Mouse (Mus musculus) adrenal gland, postnatal 4 days (tissue): ENCODE data around the gene Ppp1r13l. TPM values are rescaled to one million over a fixed set of nuclear protein-coding genes. Genes with fewer than 3 reads are reported as not detected.

Source experiments
- DNase-seq, 2 experiments: peaks; one replicate each; pipeline ENCODE4 v3.0.0; 2021 to 2022; ENCODE audit warnings: low spot score in 2 of 2, mixed read lengths in 2 of 2
- microRNA-seq: library from miRNA; unstranded; fragments of <30 nt; microRNA quantifications from one replicate; pipeline ENCODE4 v1.2.0, GENCODE M21; 2021
- total RNA-seq, 2 experiments: library from RNA; stranded (reverse); gene quantifications; 2 replicates each; pipeline ENCODE4 v1.2.3; 2021

The Ppp1r13l gene
- total RNA-seq, 2 experiments from 2014 or later, result 9.1 to 9.6 TPM

DNA sequence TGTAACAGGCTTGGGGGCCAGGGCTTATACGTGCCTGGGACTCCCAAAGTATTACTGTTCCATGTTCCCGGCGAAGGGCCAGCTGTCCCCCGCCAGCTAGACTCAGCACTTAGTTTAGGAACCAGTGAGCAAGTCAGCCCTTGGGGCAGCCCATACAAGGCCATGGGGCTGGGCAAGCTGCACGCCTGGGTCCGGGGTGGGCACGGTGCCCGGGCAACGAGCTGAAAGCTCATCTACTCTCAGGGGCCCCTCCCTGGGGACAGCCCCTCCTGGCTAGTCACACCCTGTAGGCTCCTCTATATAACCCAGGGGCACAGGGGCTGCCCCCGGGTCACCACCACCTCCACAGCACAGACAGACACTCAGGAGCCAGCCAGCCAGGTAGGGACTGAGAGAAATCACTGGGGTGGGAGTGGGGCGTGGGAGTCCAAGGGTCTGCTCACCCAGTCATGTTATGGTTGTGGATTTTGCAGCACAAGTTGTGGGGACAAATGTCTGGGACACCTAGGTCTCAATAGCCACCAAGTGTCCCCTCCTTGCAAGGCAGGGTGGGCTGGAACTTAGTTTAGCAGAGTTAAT is 51.3 kb downstream of the Ppp1r13l start:
- DNase-seq, result peak; percentile 26 to 37

DNA sequence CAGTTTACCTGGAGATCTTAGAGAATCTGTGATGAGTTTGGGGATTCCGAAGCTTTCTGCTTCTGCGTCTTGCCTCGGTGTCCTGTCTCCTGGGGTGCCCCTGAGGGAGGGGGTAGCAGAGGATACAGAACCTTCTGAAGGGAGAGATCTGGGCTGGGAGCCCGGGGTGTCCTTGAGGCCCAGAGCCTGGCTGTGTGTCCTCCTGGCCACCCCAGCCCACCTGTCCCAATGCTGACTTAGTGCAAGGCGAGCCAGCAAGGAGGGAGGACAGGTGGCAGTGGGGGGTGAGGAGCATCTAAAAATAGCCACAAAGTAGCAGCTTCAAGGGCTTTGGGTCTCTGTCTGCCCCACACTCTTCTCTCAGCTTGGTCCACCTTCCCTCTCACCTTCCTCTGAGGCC is 52.2 kb downstream of the Ppp1r13l start:
- DNase-seq, result no peak

DNA sequence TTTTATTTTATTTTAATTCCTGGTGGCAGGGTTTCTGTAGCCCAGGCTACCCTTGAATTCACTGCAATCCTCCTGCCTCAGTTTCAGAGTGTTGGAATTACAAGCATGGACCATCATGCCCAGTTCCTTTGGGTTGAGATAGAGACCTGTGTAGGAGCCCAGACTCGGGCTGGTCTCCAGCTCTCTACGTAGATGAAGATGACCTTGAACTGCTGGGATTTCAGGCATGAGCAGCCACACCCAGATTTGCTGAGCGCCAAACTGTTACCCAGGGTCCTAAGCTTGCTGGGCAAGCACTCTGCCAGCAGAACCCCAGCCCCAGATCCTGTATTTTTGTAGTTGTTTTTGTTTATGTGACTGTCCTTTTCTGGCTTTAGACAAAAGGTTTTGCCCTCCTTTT is 54.0 kb downstream of the Ppp1r13l start:
- DNase-seq, result no peak

DNA sequence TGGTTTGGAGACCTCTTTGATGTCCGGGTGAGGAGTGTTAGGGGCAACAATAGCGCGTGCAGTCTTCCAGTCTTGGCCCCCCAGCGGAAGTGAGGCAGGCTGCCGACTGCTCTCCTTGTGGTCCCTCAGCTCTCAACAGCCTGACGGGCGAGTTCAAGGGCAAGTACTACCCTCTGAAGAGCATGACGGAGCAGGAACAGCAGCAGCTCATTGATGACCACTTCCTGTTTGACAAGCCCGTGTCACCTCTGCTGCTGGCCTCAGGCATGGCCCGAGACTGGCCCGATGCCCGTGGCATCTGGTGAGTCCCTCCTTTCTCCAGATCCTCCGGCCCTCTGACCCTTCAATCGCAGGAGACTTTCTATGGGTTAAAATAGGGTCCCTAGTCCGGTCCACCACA is 57.0 kb downstream of the Ppp1r13l start:
- DNase-seq, result no peak

DNA sequence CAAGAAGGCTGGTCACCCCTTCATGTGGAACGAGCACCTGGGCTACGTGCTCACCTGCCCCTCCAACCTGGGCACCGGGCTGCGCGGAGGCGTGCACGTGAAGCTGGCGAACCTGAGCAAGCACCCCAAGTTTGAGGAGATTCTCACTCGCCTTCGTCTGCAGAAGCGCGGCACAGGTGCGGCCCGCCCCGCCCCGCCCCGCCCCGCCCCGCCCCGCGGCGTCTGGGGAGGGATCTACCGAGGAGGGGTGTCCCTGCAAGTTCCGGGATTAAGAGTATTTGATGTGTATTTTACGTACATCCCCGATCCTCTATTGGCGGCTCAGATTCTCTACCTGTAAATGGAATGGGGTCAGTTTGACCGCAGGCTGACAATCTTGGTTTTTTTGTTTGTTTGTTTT is 60.6 kb downstream of the Ppp1r13l start:
- no peak for DNase-seq

DNA sequence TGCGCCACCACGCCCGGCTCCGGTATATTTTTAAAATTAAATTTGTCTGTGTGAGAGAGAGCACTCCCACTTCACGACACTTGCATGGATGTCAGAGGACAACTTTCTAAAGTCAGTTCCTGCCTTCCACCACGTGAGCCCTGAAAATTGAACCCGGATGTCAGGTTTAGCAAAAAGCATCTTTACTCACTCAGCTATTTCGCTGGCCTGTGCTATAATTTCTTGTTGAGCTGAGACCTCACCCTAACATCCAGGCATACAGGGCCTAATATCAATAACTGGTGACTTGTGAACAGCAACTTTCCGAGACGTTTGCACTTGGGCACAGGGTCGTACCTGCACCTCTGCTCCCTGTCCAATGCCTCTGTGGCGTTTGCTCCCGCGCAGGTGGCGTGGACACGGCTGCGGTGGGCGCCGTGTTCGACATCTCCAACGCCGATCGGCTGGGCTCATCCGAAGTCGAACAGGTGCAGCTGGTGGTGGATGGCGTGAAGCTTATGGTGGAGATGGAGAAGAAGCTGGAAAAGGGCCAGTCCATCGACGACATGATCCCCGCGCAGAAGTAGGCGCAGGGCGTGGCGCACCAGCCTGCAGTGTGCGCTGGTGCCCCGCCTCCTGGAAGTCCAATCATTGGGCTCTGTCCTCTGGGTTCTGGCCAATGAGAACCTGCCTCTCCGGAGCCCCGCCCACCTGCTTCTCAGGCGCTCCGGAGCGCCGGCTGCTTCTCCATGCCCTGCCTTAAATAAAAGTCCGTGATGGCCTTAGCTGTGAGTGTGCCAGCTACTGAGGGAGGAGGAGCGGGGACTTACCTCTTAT is 61.5 kb downstream of the Ppp1r13l start:
- DNase-seq, result peak; percentile 71 to 74

DNA sequence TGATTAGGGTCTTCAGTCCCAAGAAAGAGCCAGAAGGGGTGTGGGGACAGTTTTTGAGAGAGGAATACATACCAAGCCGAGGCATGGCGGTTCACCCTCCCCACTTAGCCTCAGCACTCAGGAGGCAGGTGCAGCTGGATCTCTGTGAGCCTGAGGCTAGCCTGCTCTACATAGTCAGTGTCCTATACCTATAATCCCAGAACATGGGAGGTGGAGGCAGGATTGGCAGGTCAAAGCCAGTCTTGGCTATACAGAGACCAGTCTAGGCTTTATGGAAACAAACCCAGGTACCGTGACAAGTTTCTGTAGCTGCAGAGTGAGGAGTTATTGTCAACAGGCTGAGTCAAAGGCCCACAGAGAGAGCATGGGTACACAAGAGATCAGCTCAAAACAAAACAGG is 63.5 kb downstream of the Ppp1r13l start:
- no peak for DNase-seq

DNA sequence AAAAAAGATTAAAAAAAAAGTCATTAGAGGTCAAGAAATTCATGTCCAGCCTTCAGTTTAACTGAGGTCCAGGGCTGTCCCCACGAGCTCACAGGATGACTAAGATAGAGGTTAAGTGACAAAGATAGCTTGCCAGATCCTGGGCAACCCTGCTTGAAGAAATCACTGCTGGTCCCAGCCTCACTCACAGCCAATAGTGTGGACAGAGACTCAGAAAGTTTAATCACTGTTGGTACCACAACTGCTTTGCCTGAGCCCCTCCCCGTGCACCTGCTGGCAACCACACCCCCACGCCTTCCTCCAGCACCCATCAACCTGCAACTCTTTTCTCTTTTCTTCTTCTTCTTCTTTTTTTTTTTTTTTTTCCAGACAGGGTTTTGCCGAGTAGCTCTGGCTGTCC is 64.5 kb downstream of the Ppp1r13l start:
- no peak for DNase-seq

DNA sequence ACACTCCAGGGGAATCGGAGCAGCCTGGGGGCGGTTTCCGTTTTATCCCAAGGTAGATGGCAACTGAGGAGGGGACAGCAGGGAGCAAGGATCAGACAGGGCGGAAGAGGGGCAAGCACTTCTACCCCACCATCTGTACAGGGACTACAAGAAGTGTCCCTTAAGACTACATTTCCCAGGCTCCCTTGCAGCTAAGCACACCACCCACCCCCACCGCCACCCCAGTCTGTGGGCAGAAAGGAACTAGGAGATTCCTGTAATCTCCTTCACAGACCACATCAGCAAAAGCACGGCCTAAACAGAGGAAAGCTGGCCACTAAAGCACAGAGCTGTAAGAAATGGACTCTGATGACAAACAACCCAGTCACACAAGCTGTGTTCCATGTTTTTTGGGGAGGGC is 66.8 kb downstream of the Ppp1r13l start:
- DNase-seq, result no peak

DNA sequence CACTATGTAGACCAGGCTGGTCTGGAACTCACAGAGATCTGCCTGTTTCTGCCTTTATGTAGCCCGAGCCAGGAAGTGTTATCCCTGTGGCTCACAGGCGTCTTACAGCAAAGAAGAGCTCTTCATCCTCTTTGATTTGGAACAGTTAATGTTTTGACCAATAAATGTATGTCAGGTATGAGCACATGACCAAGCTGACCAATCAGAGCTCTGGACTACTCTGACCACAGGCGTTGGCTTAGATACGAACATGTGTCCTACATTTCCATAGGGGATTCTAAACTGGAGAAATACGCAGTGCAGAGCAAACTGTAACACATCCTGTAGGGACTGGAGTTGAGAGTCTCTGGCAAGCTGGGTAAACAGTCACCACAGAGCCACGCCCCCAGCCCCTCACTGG is 67.3 kb downstream of the Ppp1r13l start:
- no peak for DNase-seq

Small RNA genes lying within 50 kb of the gene (microRNA-seq; reads per million reads assigned to microRNA genes)
- not detected for gene Mir343

Other genes starting within 250 kb of the Ppp1r13l start
- gene Gm4969, start 241.4 kb upstream of the Ppp1r13l start, total RNA-seq, result under 1 TPM; 0.59 to 0.98 TPM
- gene Fbxo46, start 239.9 kb upstream of the Ppp1r13l start, total RNA-seq, result 10 to 100 TPM; 13.7 to 14.6 TPM
- gene Qpctl, start 210.5 kb upstream of the Ppp1r13l start, total RNA-seq, result 10 to 100 TPM; 16.1 TPM
- 100 to 1,000 TPM; 111 to 116 TPM for gene Snrpd2, start 210.0 kb upstream of the Ppp1r13l start, total RNA-seq
- 1 to 10 TPM; 1.9 to 2.5 TPM for gene Gipr, start 193.6 kb upstream of the Ppp1r13l start, total RNA-seq
- gene Eml2, start 183.3 kb upstream of the Ppp1r13l start, total RNA-seq, result 10 to 100 TPM; 44.8 to 46.7 TPM
- gene Gpr4, start 147.2 kb upstream of the Ppp1r13l start, total RNA-seq, result 1 to 10 TPM; 4.5 to 4.8 TPM
- 10 to 100 TPM; 23.6 to 24.1 TPM for gene Opa3, start 131.4 kb upstream of the Ppp1r13l start, total RNA-seq
- 10 to 100 TPM; 83.7 to 89.3 TPM for gene Vasp, start 87.9 kb upstream of the Ppp1r13l start, total RNA-seq
- gene Ppm1n, start 79.7 kb upstream of the Ppp1r13l start, total RNA-seq, result under 1 TPM in 1 of 2 experiments, not detected in 1; 0.39 TPM
- 10 to 100 TPM; 19.3 to 28.8 TPM for gene Rtn2, start 77.1 kb upstream of the Ppp1r13l start, total RNA-seq
- gene Fosb, start 49.7 kb upstream of the Ppp1r13l start, total RNA-seq, result under 1 TPM; 0.85 to 0.98 TPM
- 10 to 100 TPM; 38.6 to 45.2 TPM for gene Ercc1, start 15.0 kb upstream of the Ppp1r13l start, total RNA-seq
- gene Cd3eap, start 266 bp upstream of the Ppp1r13l start, total RNA-seq, result 10 to 100 TPM; 14.1 to 16.1 TPM
- gene Ercc2, start 22.3 kb downstream of the Ppp1r13l start, total RNA-seq, result 10 to 100 TPM; 39.6 to 41.6 TPM
- gene Klc3, start 44.4 kb downstream of the Ppp1r13l start, total RNA-seq, result 1 to 10 TPM; 2.6 to 3.9 TPM
- 100 to 1,000 TPM; 103 to 234 TPM for gene Ckm, start 45.0 kb downstream of the Ppp1r13l start, total RNA-seq
- 10 to 100 TPM; 47.7 to 51.6 TPM for gene Mark4, start 99.1 kb downstream of the Ppp1r13l start, total RNA-seq
- gene Exoc3l2, start 103.6 kb downstream of the Ppp1r13l start, total RNA-seq, result 10 to 100 TPM; 26.7 to 28.7 TPM
- 1 to 10 TPM; 7.7 to 8.1 TPM for gene Bloc1s3, start 148.6 kb downstream of the Ppp1r13l start, total RNA-seq
- 10 to 100 TPM; 67.0 to 76.7 TPM for gene Trappc6a, start 148.6 kb downstream of the Ppp1r13l start, total RNA-seq
- under 1 TPM; 0.17 to 0.28 TPM for gene Nkpd1, start 158.1 kb downstream of the Ppp1r13l start, total RNA-seq
- gene Ppp1r37, start 203.3 kb downstream of the Ppp1r13l start, total RNA-seq, result 10 to 100 TPM; 66.7 to 67.1 TPM
- gene Zfp296, start 217.5 kb downstream of the Ppp1r13l start, total RNA-seq, result under 1 TPM; 0.25 to 0.39 TPM
- 10 to 100 TPM; 67.0 to 68.8 TPM for gene Gemin7, start 217.8 kb downstream of the Ppp1r13l start, total RNA-seq
- 10 to 100 TPM; 74.3 to 79.6 TPM for gene Clasrp, start 244.7 kb downstream of the Ppp1r13l start, total RNA-seq